Mouse (Mus musculus) limb, embryonic 14.5 days (tissue): ENCODE results near the gene Lime1. TPM values are rescaled to one million over a fixed set of nuclear protein-coding genes. Genes with fewer than 3 reads are reported as not detected.

Experiments used
- ATAC-seq: fragments of 200-750 bp; cut with Nextera tagmentation; 2 replicates; pipeline ENCODE4 v1.8.0; 2017; ENCODE audit warnings: low read depth, moderate number of reproducible peaks, moderate TSS enrichment; ENCODE audit not compliant: low FRiP score
- DNase-seq: peaks from one replicate; pipeline ENCODE4 v3.0.0-alpha.2; 2015; ENCODE audit warnings: low spot score
- H3K27ac ChIP-seq: fragments of 300-500 bp; sonication (generic); replicated peaks from 2 replicates; pipeline ENCODE4 v1.5.1; 2014; ENCODE audit warnings: low read depth, mild to moderate bottlenecking, low read length, moderate library complexity, mixed read lengths
- H3K27me3 ChIP-seq: fragments of 300-500 bp; sonication (generic); 2 replicates; pipeline ENCODE4 v1.6.1; 2014; ENCODE audit warnings: low read length, mixed read lengths; ENCODE audit not compliant: control insufficient read depth, insufficient read depth
- H3K36me3 ChIP-seq: fragments of 300-500 bp; sonication (generic); 2 replicates; pipeline ENCODE4 v1.6.1; 2014; ENCODE audit warnings: mild to moderate bottlenecking, low read length, moderate library complexity, mixed read lengths; ENCODE audit not compliant: control insufficient read depth, insufficient read depth
- H3K4me1 ChIP-seq: fragments of 300-500 bp; sonication (generic); 2 replicates; pipeline ENCODE4 v1.6.1; 2014; ENCODE audit warnings: antibody characterized with exemption, low read length, mixed read lengths; ENCODE audit not compliant: control insufficient read depth, insufficient read depth
- H3K4me2 ChIP-seq: fragments of 300-500 bp; sonication (generic); replicated peaks from 2 replicates; pipeline ENCODE4 v1.6.1; 2014; ENCODE audit warnings: low read depth, mild to moderate bottlenecking, low read length, moderate library complexity; ENCODE audit not compliant: severe bottlenecking
- H3K4me3 ChIP-seq: fragments of 300-500 bp; sonication (generic); replicated peaks from 2 replicates; pipeline ENCODE4 v1.5.1; 2014; ENCODE audit warnings: low read length
- H3K9ac ChIP-seq: fragments of 300-500 bp; sonication (generic); 2 replicates; pipeline ENCODE4 v1.6.1; 2014; ENCODE audit warnings: mild to moderate bottlenecking, low read depth, low read length, moderate library complexity; ENCODE audit not compliant: severe bottlenecking
- H3K9me3 ChIP-seq: fragments of 300-500 bp; sonication (generic); 2 replicates; pipeline ENCODE4 v1.6.1; 2016; ENCODE audit warnings: low read length; ENCODE audit not compliant: control insufficient read depth
- POLR2A ChIP-seq: fragments of 200-500 bp; IDR thresholded peaks from 2 replicates; pipeline ENCODE4 v1.8.0; 2012; ENCODE audit warnings: inconsistent platforms, mild to moderate bottlenecking, moderate library complexity, borderline replicate concordance; ENCODE audit not compliant: insufficient read depth, insufficient read length; ENCODE audit errors: extremely low read depth
- WGBS: fragments of 180-500 bp; shearing (Covaris S2); extraction: QIAGEN DNeasy Blood & Tissue Kit; methylation state at CpG from one replicate; pipeline ENCODE4 v1.1.7; 2014; 5-methylcytosine and 5-hydroxymethylcytosine counted together
- polyA plus RNA-seq, 2 experiments: library from polyadenylated mRNA; depleted of rRNA in 1 of 2; stranded (reverse) in 1 of 2; unstranded in 1 of 2; fragments of >200 nt; fragmentation: Nextera tagmentation in 1 of 2; extraction: Ambion mirVana in 1 of 2; gene quantifications; 2 replicates each; pipeline versions ENCODE4 v1.2.1 to v1.2.3; 2012 to 2014

The Lime1 gene
- polyA plus RNA-seq (2012; rRNA removed) (63.3 and 84.7 TPM in 2 replicates), polyA plus RNA-seq (2014; fragmentation: Nextera tagmentation; extraction: Ambion mirVana) (21.3 and 26.8 TPM in 2 replicates)

GRCm38 (mm10) chr2:181379778-181380177, at the start of gene Lime1:
Lime1 (plus strand) TSS chr2:181380078.
- H3K36me3 ChIP-seq: peaks cover 67% of the 10 kb centered on the region
- TF ChIP-seq POLR2A: no peak
- no peaks in the 10 kb centered on the region for H3K9me3 ChIP-seq
- no peak within 1 kb of the TSS for H3K9ac ChIP-seq
- H3K4me2 ChIP-seq: no peak within 1 kb of the TSS
- no peaks in the 10 kb centered on the region for H3K4me1 ChIP-seq
- no peaks in the 10 kb centered on the region for H3K27me3 ChIP-seq
- WGBS: 92% methylated on average over 12 of the region's 12 CpGs
- H3K27ac ChIP-seq: no peak within 1 kb of the TSS
- ATAC-seq: no peak
- no peak within 1 kb of the TSS for H3K4me3 ChIP-seq
- DNase-seq: no peak

GRCm38 (mm10) chr2:181332542-181332941, 47.3 kb upstream of the Lime1 start:
- Histone ChIP-seq H3K9ac (no peak overlapping the region), H3K27me3 (no peaks in the 10 kb centered on the region), H3K4me2 (no peak overlapping the region), H3K9me3 (no peaks in the 10 kb centered on the region), H3K36me3 (peaks cover 69% of the 10 kb centered on the region), H3K4me1 (no peaks in the 10 kb centered on the region), H3K4me3 (no peak overlapping the region), H3K27ac (no peak overlapping the region)
- DNase-seq: no peak
- no peak for TF ChIP-seq POLR2A
- ATAC-seq: no peak

GRCm38 (mm10) chr2:181334023-181334422, 45.9 kb upstream of the Lime1 start:
- H3K4me3 ChIP-seq: no peak overlapping the region
- H3K9ac ChIP-seq: no peak overlapping the region
- no peak for TF ChIP-seq POLR2A
- peaks cover 69% of the 10 kb centered on the region for H3K36me3 ChIP-seq
- H3K9me3 ChIP-seq: no peaks in the 10 kb centered on the region
- 66% methylated on average over 3 of the region's 3 CpGs for WGBS
- no peaks in the 10 kb centered on the region for H3K27me3 ChIP-seq
- DNase-seq: peak; percentile 82
- no peak overlapping the region for H3K27ac ChIP-seq
- 0 out of 2 replicates have a peak, but pooled peaks have one; percentile 44 for ATAC-seq
- H3K4me1 ChIP-seq: no peaks in the 10 kb centered on the region
- no peak overlapping the region for H3K4me2 ChIP-seq

- peaks cover 77% of the 10 kb centered on the region for H3K36me3 ChIP-seq
- TF ChIP-seq POLR2A: no peak
- H3K27ac ChIP-seq: no peak overlapping the region
- no peaks in the 10 kb centered on the region for H3K4me1 ChIP-seq
- DNase-seq (no peak), ATAC-seq (no peak)
- no peak overlapping the region for H3K4me2 ChIP-seq
- 79% methylated on average over 4 of the region's 4 CpGs for WGBS
- H3K9me3 ChIP-seq: no peaks in the 10 kb centered on the region
- no peak overlapping the region for H3K9ac ChIP-seq
- no peak overlapping the region for H3K4me3 ChIP-seq
- H3K27me3 ChIP-seq: no peaks in the 10 kb centered on the region
Observed at GRCm38 (mm10) chr2:181340426-181340825, 39.5 kb upstream of the Lime1 start.

- TF ChIP-seq POLR2A: no peak
- Histone ChIP-seq H3K9me3 (no peaks in the 10 kb centered on the region), H3K4me2 (no peak overlapping the region), H3K27me3 (no peaks in the 10 kb centered on the region), H3K4me1 (no peaks in the 10 kb centered on the region), H3K4me3 (no peak overlapping the region), H3K36me3 (peaks cover 86% of the 10 kb centered on the region), H3K9ac (no peak overlapping the region), H3K27ac (no peak overlapping the region)
- DNase-seq (no peak), ATAC-seq (no peak)
- whole genome bisulfite sequencing: 96% methylated on average over 6 of the region's 6 CpGs
Observed at GRCm38 (mm10) chr2:181342766-181343165, 37.1 kb upstream of the Lime1 start.

- Histone ChIP-seq H3K4me1 (no peaks in the 10 kb centered on the region), H3K27ac (no peak overlapping the region), H3K9me3 (no peaks in the 10 kb centered on the region), H3K4me3 (no peak overlapping the region), H3K9ac (no peak overlapping the region), H3K36me3 (peaks cover 84% of the 10 kb centered on the region), H3K27me3 (no peaks in the 10 kb centered on the region), H3K4me2 (no peak overlapping the region)
- ATAC-seq (no peak), DNase-seq (no peak)
- TF ChIP-seq POLR2A: no peak
- 94% methylated on average over 3 of the region's 3 CpGs for WGBS
Observed at GRCm38 (mm10) chr2:181356780-181357179, 23.1 kb upstream of the Lime1 start.
